Mouse (Mus musculus) natural killer cell, adult 2 months (primary cell): ENCODE data around the gene Wwox.

Experiments used
- DNase-seq, 2 experiments: peaks; one replicate each; pipeline ENCODE4 v3.0.0; 2022; ENCODE audit warnings: low spot score in 2 of 2

The Wwox gene

DNA sequence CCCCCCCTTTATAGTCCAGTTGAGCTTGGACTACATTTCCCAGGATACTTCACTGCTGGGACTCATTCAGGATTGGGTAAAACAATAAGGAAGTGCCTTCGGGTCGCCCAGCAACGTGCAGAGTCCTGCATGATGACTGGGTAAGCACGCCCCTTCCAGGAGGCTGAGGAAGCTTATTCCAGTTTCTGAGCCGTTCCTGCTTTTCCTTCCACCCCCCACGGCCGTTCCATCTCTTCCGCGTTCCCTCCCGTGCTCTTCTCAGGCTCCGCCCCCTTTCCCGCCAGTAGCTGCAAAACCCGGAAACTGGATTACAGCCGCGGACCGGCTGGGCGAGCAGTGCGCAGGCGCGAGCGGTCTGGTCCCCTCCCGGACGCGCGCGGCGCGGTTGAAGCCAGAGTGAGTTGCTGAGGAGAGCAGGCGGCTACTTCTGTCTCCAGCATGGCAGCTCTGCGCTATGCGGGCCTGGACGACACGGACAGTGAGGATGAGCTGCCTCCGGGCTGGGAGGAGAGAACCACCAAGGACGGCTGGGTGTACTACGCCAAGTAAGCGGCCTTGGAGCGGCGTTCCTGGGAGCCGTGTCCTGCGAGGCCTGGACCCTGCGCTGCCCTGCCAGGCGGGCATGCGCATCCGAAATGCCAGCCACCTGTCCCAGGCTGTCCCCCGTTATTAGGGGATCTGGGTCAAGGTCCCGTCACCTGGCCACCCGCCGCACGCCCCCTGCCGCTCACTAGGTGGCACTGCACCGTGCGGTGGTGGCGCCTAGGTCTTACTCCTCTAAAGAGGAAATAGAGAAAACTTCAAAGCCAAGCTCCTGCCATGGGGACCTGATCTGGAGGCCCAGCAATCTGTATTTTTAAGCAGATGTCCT lies at the start of gene Wwox:
Gene Wwox, plus strand, starts transcription at position 322 of the 871 bp plus-strand sequence.
- DNase-seq: peak; percentile 99

DNA sequence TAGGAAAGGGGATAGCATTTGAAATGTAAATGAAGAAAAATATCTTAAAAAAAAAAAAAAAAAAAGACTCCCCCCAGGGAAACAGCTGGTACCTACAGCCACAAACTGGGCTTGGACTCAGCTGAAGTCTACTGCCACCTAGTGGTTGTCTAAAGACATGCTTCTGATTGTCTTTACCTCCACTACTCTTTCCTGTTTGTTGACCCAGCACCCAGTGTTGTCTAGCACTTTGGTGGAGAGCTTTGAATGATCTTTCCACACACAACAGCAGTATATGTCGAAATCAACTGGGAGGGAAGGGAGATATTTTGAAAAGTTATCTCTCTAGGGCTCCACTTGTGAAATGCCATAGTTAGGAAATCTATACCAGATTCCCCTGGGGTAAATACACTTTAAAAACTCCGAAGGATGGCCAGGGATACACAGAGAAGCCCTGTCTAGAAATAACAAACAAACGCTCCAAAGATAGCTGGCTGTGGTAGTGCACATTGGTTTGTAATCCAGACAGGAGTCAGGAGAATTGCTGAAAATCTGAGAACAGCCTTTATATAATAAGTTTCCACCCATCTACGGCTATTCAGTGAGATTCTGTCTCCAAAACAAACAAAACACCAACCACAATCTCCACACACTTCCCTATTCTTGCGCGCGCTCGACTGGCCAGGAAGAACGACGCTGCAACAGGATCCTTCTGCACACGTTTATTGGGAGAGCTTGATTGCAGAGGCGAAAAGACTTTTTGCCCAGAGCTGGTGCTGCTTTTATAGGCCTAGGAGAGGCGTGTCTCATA lies 48.8 kb upstream of the Wwox start:
- DNase-seq: no peak

- no peak for DNase-seq
Observed at GRCm38 (mm10) chr8:114398326-114398725, 41.1 kb upstream of the Wwox start.

DNA sequence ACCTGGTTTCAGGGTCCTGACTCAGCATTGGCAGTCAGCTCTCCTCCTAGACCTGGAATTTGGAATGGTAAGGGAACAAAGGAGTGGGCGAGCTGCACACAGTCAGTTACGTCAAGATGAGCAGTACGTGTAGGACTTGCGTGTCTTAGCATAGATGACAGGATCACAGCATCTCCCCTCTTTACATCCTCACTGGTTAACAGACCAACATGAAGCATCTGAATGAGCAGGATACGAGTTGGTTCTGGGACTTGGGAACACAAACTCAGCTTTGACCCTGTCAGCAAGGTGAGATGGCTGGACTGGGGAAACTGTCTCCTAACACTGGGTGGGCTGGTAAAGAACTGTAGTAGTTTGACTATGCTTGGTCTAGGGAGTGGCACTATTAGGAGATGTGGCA lies 40.2 kb upstream of the Wwox start:
- DNase-seq: no peak

DNA sequence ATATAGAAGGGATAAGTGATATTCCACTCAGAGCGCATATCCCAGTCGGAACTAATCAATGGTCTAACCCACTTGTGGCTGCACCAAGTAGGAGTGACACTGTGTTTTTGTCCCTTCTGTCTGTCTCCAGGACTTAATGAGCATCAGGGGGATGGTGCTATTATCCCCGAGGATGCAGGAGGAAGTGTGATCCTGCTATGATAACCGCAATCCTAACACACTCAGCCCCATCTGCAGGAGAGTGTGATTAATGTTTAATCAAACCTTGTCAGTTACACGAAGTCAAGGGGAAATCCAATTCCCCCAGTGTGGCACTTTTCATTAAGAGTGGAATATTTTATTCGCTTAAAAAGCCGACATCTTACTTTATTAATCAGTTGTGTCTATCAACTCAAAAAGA lies 37.8 kb upstream of the Wwox start:
- DNase-seq: no peak

DNA sequence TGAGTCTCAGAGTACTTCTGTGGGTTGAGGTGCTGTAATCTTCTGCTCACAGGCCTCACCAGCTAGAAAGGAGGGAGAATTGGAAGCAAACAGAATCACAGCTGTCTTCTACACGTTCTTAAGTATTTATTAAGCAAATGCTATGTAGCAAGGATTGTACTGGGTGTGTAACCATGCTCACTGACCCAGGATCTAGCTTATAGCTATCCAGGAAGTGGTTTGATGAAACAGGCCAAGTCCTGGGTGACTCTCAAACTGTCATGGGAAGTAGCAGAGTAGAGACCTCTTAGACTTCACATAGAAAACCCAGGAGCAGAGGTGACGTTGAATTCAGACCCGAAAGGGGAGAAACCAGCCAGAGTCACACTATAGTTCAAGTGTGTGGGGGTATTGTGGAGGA lies 28.0 kb upstream of the Wwox start:
- no peak for DNase-seq

GRCm38 (mm10) chr8:114417786-114418185 lies 21.7 kb upstream of the Wwox start, which contains the start of gene Clec3a:
Gene Clec3a, plus strand, starts transcription at chr8:114418086.
- DNase-seq: no peak

GRCm38 (mm10) chr8:114418486-114418885 lies 21.0 kb upstream of the Wwox start:
- no peak for DNase-seq

- no peak for DNase-seq
Observed at GRCm38 (mm10) chr8:114418904-114419303, 20.6 kb upstream of the Wwox start.

DNA sequence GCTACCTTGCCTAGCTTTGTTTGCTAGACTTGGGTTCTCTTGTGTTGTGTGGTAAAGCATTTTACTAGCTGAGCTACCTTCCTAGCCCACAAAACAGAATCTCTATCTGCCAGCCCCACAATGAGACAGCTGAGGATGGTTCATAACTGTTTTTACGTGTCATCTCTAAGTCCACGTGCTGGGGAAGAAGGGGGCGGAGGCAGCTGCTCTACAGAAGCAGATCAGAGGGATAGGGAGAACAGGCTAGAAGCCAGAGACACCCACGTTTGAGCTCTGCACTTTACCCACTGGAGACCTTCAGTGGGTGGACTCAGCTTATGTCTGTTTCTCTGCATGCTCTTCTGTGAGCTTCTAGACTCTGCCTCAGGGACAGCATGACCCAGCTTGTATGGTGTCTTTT lies 17.9 kb upstream of the Wwox start:
- DNase-seq: no peak

DNA sequence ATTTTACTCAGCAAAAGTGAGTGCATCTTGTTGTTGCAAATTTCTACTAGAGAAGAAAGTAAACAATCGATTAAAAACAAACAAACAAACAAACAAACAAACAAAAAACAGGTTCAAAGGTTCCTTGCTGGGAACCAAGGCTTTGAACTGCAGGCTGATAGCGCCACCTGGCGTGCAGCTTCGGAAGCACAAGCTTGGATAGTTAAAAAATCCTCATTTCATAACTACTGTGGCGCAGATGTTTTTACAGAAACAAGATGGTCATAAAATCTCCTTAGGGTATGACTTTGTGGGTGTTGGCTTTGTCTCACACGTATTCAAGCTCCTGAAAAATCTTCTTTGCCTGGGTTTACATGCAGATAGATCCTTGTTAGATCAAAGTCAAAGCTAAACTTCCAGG lies 1.2 kb upstream of the Wwox start:
- DNase-seq: peak; percentile 43 to 63

DNA sequence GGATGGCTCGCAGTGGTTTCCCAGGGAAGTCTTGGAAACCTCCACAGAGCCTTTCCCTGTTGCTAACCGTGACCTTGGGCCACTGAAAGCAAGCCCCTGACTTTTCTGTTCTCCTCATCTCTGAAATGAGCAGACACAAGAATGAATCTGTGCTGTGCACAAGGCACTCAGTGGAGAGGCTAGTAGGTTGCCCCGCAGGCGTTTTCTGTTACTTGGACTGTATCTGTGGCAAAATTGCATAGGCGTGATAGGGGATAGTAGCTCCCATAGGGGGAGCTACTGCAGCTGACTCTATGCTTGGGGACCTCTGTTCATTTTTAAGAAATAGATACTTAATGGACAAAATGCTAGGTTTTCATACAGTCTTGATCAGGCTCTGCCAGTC lies 742 bp downstream of the Wwox start:
- DNase-seq: no peak

GRCm38 (mm10) chr8:114441616-114442015 lies 2.2 kb downstream of the Wwox start:
- peak; percentile 20 to 44 for DNase-seq

- DNase-seq: no peak
Observed at GRCm38 (mm10) chr8:114446884-114447283, 7.4 kb downstream of the Wwox start.

GRCm38 (mm10) chr8:114452278-114452677 lies 12.8 kb downstream of the Wwox start:
- no peak for DNase-seq

DNA sequence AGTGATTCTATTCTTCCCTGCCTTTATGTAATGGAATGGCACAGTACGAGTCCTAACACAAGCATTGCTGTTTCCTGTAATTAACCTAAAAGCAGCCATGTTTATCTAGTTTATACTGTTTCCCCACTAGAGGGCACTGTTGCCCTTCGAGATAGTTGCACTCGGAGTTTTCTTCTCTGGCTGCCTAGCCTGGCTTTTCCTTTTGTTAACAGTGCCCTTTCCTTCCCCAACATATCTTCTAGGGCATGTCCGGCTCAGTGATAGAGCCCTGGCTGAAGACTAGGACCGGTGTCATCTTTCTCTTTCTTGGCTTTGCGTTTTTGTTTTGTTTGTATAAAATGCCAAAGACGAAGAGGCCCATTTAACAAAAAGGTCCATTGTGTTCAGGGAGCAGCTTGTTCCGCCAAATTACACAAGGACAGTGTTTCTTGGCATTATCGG lies 13.3 kb downstream of the Wwox start:
- peak; percentile 22 to 55 for DNase-seq

- DNase-seq: no peak
Observed at GRCm38 (mm10) chr8:114455302-114455701, 15.8 kb downstream of the Wwox start.

DNA sequence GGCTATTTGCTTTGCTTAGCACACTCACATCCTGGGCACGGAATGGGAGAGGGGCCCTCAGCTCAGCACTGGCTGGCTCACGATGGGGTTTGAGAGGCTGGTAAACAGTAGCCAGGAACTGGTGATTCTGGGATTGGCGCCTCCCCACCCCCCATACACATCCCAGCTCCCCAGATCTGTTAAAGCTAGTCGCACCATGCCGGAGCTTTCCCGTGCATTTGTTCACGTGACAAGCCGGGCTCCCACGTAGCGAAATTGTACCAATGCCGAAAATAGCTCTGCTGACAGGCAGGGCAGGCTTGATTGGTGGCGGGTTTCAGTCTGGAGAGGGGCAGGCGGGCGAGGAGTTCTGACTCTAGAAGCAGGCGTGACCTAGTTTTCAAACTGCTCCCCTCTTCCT lies 16.5 kb downstream of the Wwox start:
- DNase-seq: no peak

DNA sequence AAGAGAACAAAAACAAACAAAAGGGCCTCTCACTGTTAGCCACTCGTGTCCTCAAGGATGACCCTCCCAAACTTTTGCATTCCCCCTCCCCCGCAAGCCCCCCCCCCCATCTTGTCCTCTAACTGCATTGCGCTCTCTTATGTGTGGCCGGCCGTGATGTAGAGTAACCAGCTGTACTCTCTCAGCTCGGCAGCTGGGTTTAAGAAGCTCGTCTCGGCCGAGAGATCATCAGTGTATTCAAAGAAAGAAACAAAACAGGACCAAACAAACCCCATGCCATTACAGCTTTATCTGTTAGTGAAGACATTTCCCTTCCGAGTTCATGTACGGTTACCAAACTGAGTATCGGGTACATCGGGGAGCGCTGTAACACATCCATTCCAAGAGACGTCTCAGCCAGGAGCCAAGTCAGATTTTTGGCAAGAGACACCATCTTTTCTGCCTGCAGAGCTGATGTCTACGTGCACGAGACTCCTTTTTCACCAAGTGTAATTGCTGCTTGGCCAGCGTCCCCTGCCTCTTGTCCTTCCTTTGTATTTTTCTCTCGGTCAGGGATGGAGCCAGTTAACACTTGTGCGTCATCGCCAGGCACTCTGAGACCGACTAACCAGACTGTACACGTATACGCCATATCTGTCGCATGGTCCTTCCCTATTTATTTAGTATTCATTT lies 18.8 kb downstream of the Wwox start:
- DNase-seq: no peak

GRCm38 (mm10) chr8:114460600-114460999 lies 21.1 kb downstream of the Wwox start:
- peak in 1 of 2 experiments; percentile 13 for DNase-seq

GRCm38 (mm10) chr8:114462591-114462990 lies 23.1 kb downstream of the Wwox start:
- DNase-seq: no peak

DNA sequence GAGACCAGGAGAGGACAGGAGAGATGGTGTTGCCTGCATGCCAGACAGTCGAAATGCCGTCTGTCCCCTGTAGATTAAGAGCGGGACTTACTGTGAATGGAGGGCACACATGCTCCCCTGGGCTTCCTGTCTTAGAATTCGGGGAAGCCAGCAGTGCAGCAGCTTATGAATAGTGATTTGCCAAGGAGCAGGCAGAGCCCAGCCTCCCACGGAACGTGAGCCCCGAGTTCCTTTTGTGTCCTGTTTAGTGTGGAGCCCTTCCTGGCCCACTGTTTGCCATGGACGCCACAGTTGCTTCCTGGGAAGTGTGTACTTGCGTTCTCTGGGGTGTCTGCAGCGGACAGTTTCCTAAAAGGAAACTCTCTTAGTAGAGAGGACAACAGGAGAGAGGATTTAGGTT lies 23.9 kb downstream of the Wwox start:
- DNase-seq: no peak
